Mouse (Mus musculus): ENCODE measurements around the gene Gm45208.
"Not testable (repeated sequence)": the region's sequence is repeated elsewhere in the genome, so short reads cannot be mapped to it uniquely, and the experiment has no call there.

Gene Gm45208

DNA sequence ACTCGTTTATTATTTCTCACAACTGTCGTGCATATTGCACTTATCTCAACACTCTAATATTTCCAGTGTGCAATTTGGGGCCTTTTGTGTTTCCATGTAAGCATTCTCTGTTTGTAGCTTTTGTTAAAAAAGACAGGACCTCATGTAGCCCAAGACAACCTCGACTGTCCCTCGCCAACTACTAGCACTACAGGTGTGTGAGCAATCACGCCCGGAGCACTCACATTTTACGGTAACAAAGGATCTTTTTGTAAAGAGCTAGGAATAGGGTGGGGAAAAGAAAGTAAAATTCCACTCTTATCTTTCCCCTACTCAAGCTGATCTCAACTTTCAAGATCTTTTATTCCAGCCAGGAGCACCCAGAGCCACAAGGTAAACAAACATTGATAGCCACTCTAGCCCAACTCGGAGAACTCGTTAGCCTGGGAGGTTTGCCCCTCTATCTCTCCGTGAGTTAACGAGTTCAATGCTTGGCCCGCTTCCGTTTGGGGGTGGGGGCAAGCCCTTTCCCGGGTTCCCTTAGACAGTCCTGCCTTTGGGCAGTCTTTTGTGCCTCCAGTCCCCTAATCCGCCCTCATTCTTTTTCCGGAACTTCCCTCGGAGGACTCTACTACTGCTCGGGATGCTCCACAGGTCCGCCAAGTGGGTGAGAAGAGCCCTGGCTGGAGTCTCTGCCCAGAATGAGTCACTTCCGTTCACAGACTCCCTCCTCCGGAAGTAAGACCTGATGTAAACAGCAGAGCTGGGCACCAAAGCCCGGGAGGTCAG, at the start of gene Gm45208:
Gene Gm45208, plus strand, starts transcription at position 732 of the 768 bp plus-strand sequence.
- DNase-seq (ENCODE audit: low spot score in 2 of 2), result peak; percentile 48

DNA sequence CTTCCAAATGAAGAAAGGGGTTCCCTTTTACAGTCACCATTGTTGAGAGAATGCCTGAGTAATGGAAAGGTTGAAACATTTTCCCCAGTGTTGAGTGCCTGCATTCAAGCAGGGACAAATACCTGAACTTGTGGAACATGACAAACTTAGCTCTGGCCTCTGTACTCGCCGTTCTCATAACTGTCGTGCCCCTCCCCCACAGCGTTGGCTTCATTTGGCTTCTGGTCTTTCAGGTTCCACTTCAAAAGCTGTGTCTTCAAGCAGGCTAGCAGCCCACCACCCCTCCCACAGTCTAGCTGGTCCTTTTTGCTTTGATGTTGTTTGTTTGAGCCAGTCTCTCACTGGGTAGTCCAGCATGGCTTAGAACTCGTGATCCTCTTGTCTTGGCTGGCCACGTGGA, 49.3 kb upstream of the Gm45208 start:
- no peak for DNase-seq (ENCODE audit: low spot score in 2 of 2)

DNA sequence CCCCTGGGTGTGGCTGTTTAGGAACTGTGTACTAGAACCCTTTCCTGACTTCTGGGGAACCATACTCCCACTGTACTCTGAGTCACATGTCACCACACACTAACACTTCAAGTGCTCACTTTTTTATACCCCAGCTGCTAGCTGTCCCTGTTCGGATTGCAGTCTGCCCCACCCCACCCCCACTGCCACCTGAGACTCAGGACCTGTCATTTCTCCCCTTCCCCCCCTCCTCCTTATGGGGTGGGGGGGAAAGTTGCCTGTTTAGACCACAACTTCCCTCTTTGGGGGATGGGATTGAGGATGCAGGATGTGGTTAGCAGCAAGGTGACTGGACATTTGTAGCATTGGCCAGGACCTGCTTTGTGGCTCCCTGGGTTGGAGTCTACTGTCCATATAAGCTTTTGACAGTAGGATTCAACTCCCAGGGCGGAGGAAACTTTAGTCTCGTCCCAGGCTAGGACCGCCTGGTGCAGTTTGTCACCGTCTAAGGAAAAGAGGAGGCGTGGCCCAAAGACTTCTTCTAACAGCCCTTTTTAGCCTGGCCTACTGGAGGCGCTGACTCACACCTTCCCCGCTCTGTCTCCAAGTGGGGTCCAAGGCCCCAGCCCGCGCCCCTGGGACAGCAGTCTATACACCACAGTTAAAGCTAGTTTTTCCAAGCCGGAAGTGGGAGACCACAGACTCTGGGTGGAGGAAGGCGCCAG, 48.3 kb upstream of the Gm45208 start:
- no peak for DNase-seq (ENCODE audit: low spot score in 2 of 2)

DNA sequence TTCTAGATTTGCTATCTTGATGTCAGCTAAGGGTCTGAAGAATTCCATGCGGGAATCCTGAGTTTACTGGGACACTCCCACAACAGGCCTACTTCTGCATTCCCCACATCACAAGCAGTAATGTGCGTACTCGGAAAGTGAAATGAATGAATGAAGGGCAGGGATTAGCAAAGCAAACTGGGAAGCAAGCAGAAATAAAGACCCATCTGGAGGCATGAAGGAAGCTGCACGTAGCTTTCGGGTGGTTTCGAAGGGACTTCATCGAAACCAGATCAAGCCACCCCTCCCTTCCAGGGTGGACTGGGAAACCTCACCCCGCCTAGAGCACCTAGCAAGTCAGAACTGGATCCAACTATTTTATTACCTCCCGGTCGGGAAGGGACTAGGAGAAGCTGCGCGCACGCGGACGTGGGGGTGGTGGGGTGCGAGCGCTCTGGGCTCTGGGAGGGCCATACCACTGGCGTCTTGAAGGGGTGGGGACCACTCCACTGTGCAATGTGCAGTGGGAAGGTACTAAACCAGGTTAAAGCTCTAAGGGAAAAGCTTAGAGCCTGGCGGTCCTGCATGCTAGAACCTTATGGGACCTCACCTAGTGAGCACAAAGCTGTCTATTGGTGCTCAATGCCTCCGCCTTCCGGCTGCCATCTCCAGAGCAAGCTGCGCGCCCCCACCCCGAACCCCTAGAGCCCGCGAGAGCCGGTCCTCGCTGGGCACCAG, 47.6 kb upstream of the Gm45208 start:
- DNase-seq (ENCODE audit: low spot score in 2 of 2), result no peak

DNA sequence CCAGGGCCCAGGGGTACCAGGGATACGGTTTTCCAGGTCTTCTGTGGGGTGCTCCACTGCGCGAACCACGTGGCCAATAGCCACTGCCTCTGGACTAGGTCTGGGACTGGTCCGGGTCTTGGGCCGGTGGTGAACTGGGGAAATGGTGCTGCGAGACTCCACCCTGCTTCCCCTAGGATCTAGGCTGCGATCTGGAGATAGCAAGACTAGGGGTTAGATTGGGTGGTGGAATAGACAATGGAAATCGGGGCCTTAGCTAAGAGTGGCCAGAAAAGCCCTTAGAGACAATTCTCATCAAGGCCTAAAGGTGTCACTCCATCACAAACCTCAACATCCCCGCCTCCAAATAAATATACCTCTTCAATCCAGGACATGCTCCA, 47.1 kb upstream of the Gm45208 start:
- DNase-seq (ENCODE audit: low spot score in 2 of 2), result no peak

DNA sequence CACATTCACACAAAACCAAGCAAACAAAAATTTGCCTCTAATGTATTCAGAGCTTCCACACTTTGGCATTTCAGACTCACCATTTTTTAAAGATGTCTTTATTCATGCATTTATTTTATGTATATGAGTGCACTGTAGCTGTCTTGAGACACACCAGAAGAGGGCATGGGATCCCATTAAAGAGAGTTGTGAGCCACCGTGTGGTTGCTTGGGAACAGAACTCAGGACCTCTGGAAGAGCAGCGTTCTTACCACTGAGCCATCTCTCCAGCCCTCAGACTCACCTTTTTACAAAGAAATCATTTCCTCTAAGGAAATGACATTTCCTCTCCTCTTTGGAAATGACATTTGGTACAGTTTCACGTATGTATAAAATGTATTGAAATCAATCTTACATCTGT, 43.1 kb upstream of the Gm45208 start:
- no peak for DNase-seq (ENCODE audit: low spot score in 2 of 2)

DNA sequence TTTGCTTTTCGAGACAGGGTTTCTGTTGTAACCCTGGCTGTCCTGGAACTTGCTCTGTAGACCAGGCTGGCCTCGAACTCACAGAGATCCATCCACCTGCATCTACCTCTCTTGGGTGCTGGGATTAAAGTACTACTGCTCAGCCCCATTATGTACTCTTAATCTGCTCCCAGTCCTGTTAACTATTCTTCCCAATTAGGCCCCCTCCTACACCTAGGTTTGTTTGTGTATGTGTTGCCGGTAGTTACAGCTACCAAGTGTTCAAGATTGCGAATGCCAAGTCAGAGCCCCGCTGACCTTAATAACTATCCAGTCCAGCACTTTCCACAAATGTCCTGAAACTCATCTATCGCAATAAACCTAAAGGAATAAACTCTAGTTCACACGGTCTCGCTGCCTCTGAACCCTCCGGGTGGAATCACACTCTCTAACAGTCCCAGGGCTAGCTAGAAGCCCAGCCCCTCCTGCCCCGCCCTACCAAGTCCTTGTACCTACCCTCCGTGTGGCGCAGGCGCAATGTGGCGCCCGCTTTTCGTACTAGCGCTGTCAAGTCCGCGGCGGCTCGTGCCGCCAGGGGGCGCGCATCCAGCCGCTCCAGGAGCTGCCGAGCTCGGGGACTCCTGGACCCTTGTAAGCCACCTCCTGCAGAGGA, 42.5 kb upstream of the Gm45208 start:
- DNase-seq (ENCODE audit: low spot score in 2 of 2), result peak; percentile 68 to 75

DNA sequence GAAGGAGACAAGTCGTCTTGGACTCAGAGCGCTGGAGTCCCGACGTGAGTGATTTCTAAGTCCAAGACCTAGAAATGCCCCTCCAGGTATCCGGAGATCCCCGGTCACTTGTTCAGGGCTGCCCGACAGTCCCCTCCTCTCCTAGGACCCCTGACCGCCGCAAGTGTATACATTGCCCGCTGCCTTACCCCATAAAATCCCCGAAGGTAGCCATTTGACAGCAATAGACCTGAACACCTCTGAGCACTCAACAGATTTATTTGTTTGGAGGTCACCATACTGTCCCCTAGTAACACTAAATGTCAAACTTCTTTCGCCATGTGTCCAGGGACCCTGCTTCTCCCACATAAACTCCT, 42.0 kb upstream of the Gm45208 start:
- DNase-seq (ENCODE audit: low spot score in 2 of 2), result no peak

DNA sequence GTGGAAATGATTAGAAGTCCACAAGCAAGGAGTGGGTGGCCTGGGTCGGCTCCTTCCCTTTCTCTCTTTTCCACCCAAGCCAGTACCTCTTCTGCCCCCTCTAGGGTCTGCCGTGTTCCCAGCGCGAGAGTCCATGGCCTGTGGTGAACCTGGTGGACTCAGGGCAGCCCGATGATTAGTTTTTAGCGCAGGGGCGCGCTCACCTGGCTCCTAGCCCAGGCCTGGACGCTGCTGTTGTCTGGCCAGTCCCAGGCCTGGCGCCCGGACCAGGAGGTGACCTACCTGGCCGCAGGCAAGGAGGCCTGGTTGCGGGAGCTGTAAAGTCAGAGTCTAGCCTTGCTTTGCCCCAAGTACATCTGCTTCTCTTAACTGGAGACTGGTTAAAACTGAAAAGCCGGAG, 41.2 kb upstream of the Gm45208 start, which contains the start of gene Magix:
Gene Magix, minus strand, starts transcription at position 388 of the 400 bp plus-strand sequence.
- no peak for DNase-seq (ENCODE audit: low spot score in 2 of 2)

DNA sequence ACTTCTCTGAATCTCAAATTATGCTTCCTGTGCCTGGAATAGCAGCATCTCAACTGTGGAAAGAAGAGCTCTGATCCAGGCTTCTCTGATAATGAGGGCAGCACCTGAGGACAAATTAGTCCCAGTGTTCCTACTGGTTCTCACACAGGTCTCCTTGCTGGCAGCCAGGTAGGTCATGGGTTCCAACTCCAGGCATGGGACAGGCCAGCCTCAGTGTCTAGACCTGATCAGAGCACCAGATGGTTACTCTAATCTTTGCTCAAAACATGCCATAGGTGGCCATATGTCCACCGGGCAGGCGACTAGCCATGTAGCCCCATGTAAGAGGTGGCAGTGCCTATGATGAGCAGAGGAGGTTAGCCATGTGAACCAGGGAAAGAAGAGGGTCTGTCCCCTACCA, 33.7 kb upstream of the Gm45208 start:
- DNase-seq (ENCODE audit: low spot score in 2 of 2), result no peak

DNA sequence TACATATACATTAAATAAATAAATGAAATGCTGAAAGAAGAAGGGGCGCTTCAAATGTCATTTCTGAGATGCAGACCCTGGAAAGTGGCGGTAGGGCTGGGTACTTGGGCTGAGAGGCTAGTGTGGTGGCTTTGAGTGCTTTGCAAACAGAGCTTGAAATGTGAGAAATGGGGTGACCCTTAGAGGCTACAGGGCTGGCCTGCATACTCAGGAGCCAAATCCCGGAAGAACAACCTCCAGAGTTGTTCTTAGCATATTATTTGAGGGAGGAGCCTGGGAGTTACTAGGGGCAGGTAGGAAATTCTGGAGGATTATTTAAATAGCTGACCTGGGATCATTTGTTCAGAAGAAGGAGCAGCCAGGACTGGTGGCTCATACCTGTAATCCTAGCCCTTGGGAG, 31.6 kb upstream of the Gm45208 start:
- no peak for DNase-seq (ENCODE audit: low spot score in 2 of 2)

DNA sequence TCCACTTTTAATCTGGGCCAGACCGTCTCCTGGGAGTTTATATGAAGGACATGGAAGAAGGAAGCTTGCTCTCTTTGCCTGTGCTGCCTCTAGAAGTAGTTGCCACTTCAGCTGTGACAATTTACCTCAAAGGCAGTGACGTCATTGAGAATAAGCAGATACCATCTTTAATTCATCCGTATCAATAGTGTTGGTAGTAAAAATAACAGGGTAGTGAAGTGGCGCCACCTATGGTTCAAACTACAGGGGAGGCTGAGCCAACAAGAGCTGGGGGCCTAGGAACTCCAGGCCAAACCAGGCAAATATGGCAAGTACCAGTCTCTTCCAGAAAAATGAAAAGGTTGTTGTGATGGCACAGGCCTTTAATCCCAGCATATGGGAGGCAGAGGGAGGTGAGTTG, 29.2 kb upstream of the Gm45208 start:
- DNase-seq (ENCODE audit: low spot score in 2 of 2), result no peak

DNA sequence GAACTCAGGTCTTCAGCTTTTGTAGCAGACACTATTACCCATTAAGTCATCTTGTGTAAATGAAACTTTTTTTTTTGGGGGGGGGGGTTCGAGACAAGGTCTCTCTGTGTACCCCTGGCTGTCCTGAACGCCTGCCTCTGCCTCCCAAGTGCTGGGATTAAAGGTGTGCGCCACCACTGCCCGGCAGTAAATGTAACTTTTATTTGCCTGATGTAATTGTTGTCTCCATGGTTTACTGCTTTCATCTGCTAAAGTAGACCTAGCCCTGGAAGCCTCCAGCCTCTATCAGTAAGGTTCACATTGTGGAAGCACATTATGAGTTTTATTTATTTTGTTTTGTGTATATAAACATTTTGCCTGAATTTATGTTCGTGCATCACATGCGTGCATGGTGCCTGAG, 25.5 kb upstream of the Gm45208 start:
- DNase-seq (ENCODE audit: low spot score in 2 of 2), result no peak

DNA sequence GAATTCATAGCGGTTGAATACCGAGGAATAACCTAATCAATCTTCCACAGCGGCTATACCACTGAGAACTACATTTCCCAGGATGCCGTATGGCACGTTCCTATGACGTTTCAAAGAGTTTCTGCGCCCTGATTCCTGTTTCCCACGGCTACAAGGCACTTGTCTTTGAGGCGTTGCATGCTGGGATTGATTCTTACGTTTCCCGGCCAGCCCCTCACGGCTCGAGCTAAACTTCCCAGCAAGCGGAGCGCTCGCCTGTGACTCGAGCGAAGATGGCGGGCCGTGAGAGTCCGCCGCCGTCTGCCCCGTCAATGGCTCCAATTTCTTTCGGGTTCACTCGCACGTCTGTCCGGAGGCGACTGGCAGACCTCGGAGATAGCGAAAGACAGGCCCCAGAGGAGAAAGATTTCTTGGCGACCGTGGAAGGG, 25.1 kb upstream of the Gm45208 start, which contains the start of gene Gpkow:
Gene Gpkow, plus strand, starts transcription at position 178 of the 428 bp plus-strand sequence.
- DNase-seq (ENCODE audit: low spot score in 2 of 2), result peak; percentile 82 to 92

DNA sequence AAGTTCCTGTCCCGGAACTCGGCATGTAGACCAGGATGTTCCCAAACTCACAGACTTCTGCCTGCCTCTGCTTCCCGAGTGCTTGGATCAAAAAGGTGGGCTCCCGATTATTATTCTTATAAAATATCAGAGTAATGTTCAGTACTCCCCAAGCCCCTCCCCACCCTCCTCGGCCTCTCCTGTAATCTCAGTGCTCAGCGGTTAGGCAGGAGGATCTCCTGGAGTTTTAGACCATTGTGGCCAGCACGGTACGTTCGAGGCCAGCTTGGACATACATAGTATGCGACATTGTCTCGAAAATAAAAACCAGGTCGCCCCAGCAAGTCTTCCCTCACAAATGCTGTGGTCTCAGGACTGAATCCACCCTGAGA, 8.3 kb upstream of the Gm45208 start:
- not testable (repeated sequence) for DNase-seq (ENCODE audit: low spot score in 2 of 2)

DNA sequence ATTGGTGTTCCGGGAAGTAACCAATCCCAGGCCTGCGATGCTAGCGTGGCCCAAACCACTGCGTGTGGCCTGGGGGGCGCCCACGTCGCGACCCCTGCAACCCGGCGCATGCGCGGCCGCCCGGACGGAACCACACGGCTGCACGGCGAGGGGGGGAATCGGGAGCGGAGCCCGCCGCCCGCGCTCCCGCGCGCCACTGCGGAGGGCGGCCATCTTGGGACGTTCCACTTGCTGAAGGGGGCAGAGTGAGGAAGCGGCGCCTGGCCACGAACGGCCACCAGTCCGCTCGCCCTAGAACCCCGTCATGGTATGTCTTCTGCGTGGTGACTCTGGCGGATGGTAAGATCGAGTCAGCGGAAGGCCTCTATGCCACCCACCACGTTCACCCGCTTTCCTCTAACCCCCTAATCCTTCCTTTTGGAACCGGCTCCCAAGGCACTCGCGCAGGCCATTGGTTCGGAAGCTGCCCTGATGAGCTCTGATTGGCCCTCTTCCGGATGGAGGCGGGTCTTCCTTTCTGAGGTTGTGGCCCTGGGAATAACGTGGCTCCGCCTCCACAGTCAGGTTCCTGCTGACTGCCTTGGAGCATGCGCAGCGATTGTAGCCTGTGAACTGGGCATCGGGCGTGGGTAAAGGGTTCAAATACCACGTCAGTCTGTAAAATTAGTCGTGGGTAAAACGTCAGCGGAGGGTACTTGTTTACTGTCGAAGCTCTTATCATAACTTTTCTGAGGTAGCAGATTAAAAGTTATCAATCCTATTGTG, 7.7 kb upstream of the Gm45208 start, which contains the start of gene Wdr45:
Gene Wdr45, plus strand, starts transcription at position 199 of the 765 bp plus-strand sequence.
- DNase-seq (ENCODE audit: low spot score in 2 of 2), result peak; percentile 92 to 94

DNA sequence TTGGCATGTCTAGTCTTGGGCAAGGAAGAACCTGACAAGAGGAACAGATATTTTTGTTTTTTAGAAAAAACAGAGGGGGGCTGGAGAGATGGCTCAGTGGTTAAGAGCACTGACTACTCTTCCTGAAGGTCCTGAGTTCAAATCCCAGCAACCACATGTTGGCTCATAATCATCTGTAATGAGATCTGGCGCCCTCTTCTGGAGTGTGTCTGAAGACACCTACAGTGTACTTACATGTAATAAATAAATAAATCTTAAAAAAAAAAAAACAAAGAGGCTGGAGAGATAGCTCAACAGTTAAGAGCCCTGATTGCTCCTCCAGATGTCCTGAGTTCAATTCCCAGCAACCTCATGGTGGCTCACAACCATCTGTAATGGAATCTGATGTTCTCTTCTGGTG, 6.0 kb upstream of the Gm45208 start:
- not testable (repeated sequence) for DNase-seq (ENCODE audit: low spot score in 2 of 2)

DNA sequence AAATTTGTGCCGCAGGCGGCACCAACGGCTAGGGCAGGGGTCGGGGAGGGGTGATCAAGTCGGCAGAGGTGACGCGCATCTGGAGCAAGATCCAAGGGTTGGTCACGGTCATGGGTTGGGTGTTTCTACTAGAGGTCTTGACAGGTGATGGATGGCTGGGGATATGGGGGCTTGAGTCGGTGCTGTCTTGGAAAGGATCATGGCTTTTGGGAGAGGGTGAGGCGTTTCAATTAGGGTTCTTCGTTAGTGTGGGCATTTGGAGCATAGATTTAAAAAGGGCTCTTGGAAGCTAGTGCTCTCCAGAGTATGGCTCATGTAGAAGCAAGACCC, 202 bp downstream of the Gm45208 start:
- no peak for DNase-seq (ENCODE audit: low spot score in 2 of 2)

DNA sequence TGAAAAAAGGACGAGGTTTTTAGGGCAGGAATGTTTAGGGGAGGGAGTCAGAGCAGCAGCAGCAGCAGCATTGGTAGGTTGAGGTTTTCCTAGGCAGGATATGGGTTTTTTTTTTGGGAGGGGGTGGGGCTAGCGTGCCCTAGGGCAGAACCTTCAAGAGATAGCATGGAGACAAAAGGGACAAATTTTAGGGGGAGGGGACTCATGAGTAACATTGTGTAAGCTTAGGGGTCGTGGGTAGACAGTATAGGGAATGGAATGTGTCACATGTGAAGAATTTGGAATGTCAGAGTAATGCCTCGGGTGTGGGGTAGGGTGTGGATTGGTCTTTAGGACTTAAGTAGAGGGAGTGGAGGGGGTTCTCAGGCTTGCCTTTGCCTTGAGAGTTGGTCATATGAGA, 646 bp downstream of the Gm45208 start:
- DNase-seq (ENCODE audit: low spot score in 2 of 2), result no peak

DNA sequence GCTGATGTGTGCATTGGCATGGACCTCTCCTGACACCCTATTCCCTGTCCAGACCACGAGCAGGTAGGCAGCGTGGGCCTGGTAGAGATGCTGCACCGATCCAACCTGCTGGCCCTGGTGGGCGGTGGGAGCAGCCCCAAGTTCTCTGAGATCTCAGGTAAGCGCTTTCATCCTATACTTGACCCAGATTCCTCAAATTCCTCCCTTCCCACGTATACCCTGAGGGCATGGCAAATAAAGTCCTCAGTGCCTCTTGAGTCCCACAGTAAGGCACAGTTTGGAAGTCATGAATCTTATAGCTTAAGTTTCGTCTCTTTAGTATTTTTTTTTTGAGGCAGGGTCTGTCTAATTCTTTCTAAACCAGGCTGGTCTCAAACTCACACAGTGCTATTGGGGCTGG, 2.1 kb downstream of the Gm45208 start:
- no peak for DNase-seq (ENCODE audit: low spot score in 2 of 2)

DNA sequence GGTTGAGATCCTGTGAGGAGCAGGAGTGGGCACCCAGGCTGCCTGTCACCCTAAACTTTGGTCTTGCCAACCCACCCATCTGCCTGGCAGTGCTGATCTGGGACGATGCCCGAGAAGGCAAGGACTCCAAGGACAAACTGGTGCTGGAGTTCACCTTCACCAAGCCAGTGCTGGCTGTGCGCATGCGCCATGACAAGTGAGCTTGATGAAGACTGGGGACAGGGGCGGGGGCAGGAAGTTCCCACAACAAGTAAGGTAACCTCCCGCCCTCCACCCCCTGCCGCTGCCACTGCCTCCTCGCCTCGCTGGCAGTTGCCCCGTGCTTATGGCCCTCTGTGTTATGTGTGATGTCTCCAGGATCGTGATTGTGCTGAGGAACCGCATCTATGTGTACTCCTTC, 3.8 kb downstream of the Gm45208 start:
- no peak for DNase-seq (ENCODE audit: low spot score in 2 of 2)

Measured in right cerebral cortex, postnatal 36 days (tissue).